Mouse (Mus musculus) hindbrain, embryonic 14.5 days (tissue): ENCODE measurements around the gene Tm9sf1. TPM values are rescaled to one million over a fixed set of nuclear protein-coding genes. Genes with fewer than 3 reads are reported as not detected.
A peak's percentile ranks its signal among the peaks of the same experiment; 100 is the strongest.

Source experiments
- ATAC-seq: fragments of 200-750 bp; cut with Nextera tagmentation; 2 replicates; pipeline ENCODE4 v1.8.0; 2017; ENCODE audit warnings: moderate number of reproducible peaks, mild to moderate bottlenecking, moderate TSS enrichment, moderate library complexity; ENCODE audit not compliant: low FRiP score
- DNase-seq: peaks from one replicate; pipeline ENCODE4 v3.0.0-alpha.2; 2015; ENCODE audit warnings: low spot score
- H3K27ac ChIP-seq: fragments of 300-500 bp; sonication (generic); 2 replicates; pipeline ENCODE4 v1.5.1; 2014; ENCODE audit warnings: mild to moderate bottlenecking, moderate library complexity
- H3K27me3 ChIP-seq: fragments of 300-500 bp; sonication (generic); 2 replicates; pipeline ENCODE4 v1.6.1; 2014; ENCODE audit warnings: mild to moderate bottlenecking, low read length, mixed read lengths; ENCODE audit not compliant: control insufficient read depth, insufficient read depth
- H3K36me3 ChIP-seq: fragments of 300-500 bp; sonication (generic); replicated peaks from 2 replicates; pipeline ENCODE4 v1.6.1; 2014; ENCODE audit not compliant: control insufficient read depth, insufficient read depth
- H3K4me1 ChIP-seq: fragments of 300-500 bp; sonication (generic); replicated peaks from 2 replicates; pipeline ENCODE4 v1.6.1; 2014; ENCODE audit warnings: antibody characterized with exemption, low read length, mixed read lengths; ENCODE audit not compliant: control insufficient read depth, insufficient read depth
- H3K4me2 ChIP-seq: fragments of 300-500 bp; sonication (generic); replicated peaks from 2 replicates; pipeline ENCODE4 v1.6.1; 2014; ENCODE audit warnings: mild to moderate bottlenecking, moderate library complexity
- H3K4me3 ChIP-seq: fragments of 300-500 bp; sonication (generic); replicated peaks from 2 replicates; pipeline ENCODE4 v1.5.1; 2014; ENCODE audit warnings: mild to moderate bottlenecking, low read length
- H3K9ac ChIP-seq: fragments of 300-500 bp; sonication (generic); 2 replicates; pipeline ENCODE4 v1.6.1; 2014
- H3K9me3 ChIP-seq: fragments of 300-500 bp; sonication (generic); 2 replicates; pipeline ENCODE4 v1.6.1; 2016; ENCODE audit warnings: low read length; ENCODE audit not compliant: control insufficient read depth
- WGBS: fragments of 180-500 bp; shearing (Covaris S2); extraction: QIAGEN DNeasy Blood & Tissue Kit; methylation state at CpG from one replicate; pipeline ENCODE4 v1.1.7; 2014; 5-methylcytosine and 5-hydroxymethylcytosine counted together
- polyA plus RNA-seq: library from polyadenylated mRNA; unstranded; fragments of >200 nt; fragmentation: Nextera tagmentation; extraction: Ambion mirVana; gene quantifications from 2 replicates; pipeline ENCODE4 v1.2.1, GENCODE M21; 2014

Gene Tm9sf1
- polyA plus RNA-seq, 1 experiment from 2014 or later = 58.9 TPM

DNA sequence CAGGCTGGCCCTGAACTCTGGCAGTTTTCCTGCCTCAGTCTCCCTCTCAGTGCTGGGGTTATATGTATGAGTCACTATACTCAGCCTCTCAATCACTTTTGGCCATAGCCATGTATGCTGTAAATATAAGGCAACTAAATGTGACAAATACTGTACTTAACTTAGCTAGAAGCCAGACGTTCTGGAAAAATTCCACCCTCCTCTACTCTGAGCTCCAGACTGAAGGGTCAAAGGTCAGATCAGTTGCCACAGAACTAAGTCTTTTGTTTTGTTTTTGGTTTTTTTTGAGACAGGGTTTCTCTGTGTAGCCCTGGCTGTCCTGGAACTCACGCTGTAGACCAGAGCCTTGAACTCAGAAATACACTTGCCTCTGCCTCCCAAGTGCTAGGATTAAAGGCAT lies 27.7 kb downstream of the Tm9sf1 start:
- H3K9ac ChIP-seq = no peak overlapping the region
- no peak overlapping the region for H3K27ac ChIP-seq
- H3K9me3 ChIP-seq = no peaks in the 10 kb centered on the region
- H3K4me2 ChIP-seq = no peak overlapping the region
- ATAC-seq = no peak
- H3K4me3 ChIP-seq = no peak overlapping the region
- no peaks in the 10 kb centered on the region for H3K27me3 ChIP-seq
- 46% methylated on average over 2 of the region's 2 CpGs for WGBS
- H3K36me3 ChIP-seq = peaks cover 2% of the 10 kb centered on the region; the same call in 1 of the 2 replicates
- DNase-seq = no peak
- H3K4me1 ChIP-seq = no peaks in the 10 kb centered on the region

GRCm38 (mm10) chr14:55614565-55615178 lies 28.9 kb downstream of the Tm9sf1 start:
- Histone ChIP-seq H3K9ac (no peak overlapping the region), H3K4me1 (no peaks in the 10 kb centered on the region), H3K27me3 (no peaks in the 10 kb centered on the region), H3K27ac (no peak overlapping the region), H3K4me2 (no peak overlapping the region), H3K4me3 (no peak overlapping the region), H3K36me3 (peaks cover 11% of the 10 kb centered on the region), H3K9me3 (no peaks in the 10 kb centered on the region)
- no peak for ATAC-seq
- 85% methylated on average over 7 of the region's 7 CpGs for WGBS
- no peak for DNase-seq

DNA sequence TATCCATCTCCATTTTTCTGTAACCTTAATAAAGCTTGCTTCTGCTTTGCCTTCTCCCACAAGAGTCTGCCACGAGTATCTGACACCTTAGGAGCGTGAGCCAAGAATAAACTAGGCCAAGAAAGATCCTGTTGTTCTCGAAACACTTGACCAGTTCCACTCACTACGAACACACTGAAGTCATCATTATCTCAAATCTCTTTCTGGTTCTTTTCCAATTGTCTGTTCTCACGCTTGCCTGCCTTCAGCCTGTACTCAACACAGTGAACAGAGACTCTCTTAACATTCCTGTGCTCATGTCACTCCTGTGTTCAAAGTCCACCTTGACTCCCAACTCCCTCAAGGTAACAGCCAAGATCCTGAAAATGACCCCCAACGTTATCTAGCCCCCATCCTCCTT lies 30.3 kb downstream of the Tm9sf1 start:
- DNase-seq = no peak
- H3K9me3 ChIP-seq = no peaks in the 10 kb centered on the region
- H3K27me3 ChIP-seq = no peaks in the 10 kb centered on the region
- H3K27ac ChIP-seq = no peak overlapping the region
- WGBS = 75% methylated on average over 6 of the region's 6 CpGs
- H3K9ac ChIP-seq = no peak overlapping the region
- H3K36me3 ChIP-seq = peaks cover 24% of the 10 kb centered on the region
- H3K4me1 ChIP-seq = no peaks in the 10 kb centered on the region
- no peak for ATAC-seq
- no peak overlapping the region for H3K4me2 ChIP-seq
- H3K4me3 ChIP-seq = no peak overlapping the region

DNA sequence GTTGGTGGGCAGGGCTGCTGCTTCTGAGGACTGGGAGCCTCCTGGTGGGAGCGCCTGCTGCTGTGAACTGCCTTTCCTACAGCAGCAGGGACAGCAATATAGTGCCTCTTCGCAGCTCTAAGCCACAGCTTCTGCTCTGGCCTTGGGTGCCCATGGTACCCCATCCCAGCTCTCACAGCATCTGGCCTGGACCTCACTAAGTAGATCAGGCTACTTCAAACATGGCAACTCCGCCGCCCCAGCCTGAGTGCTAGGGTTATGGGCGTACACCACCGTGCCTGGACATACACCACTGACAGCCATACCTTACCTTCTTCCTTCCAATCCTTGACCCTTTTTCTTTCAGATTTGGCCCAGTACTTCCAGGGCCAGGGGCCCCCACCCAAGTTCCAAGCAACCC lies 35.3 kb downstream of the Tm9sf1 start:
- no peak overlapping the region for H3K9ac ChIP-seq
- H3K4me1 ChIP-seq = no peaks in the 10 kb centered on the region
- ATAC-seq (no peak), DNase-seq (no peak)
- no peak overlapping the region for H3K27ac ChIP-seq
- H3K9me3 ChIP-seq = no peaks in the 10 kb centered on the region
- WGBS = 100% methylated on average over 6 of the region's 6 CpGs
- no peak overlapping the region for H3K4me3 ChIP-seq
- no peak overlapping the region for H3K4me2 ChIP-seq
- peaks cover 56% of the 10 kb centered on the region for H3K36me3 ChIP-seq
- H3K27me3 ChIP-seq = no peaks in the 10 kb centered on the region

- H3K27me3 ChIP-seq = no peaks in the 10 kb centered on the region
- no peak overlapping the region for H3K4me2 ChIP-seq
- H3K4me1 ChIP-seq = no peaks in the 10 kb centered on the region
- no peak overlapping the region for H3K9ac ChIP-seq
- no peak overlapping the region for H3K4me3 ChIP-seq
- WGBS = 94% methylated on average over 16 of the region's 16 CpGs
- H3K36me3 ChIP-seq = peaks cover 79% of the 10 kb centered on the region
- no peak overlapping the region for H3K27ac ChIP-seq
- no peak for DNase-seq
- no peaks in the 10 kb centered on the region for H3K9me3 ChIP-seq
- no peak for ATAC-seq
Observed at GRCm38 (mm10) chr14:55605743-55606459, 37.7 kb downstream of the Tm9sf1 start.

DNA sequence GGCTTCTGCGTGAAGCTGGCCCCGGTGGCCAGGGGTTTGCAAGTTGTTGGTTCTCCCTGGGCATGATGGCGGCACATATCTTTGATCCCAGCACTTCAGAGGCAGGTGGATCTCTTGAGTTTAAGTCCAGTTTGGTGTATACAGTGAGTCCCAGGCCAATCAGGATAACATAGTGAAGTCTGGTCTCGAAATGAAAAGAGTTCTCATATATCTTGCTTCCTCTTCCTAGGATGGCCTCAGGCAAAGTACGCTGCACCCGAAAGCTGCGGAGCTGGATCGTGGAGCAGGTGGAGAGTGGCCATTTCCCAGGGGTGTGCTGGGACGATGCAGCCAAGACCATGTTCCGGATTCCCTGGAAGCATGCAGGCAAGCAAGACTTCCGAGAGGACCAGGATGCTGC lies 38.8 kb downstream of the Tm9sf1 start:
- 91% methylated on average over 11 of the region's 11 CpGs for WGBS
- H3K27ac ChIP-seq = no peak overlapping the region
- H3K4me1 ChIP-seq = no peaks in the 10 kb centered on the region
- H3K9ac ChIP-seq = no peak overlapping the region
- H3K9me3 ChIP-seq = no peaks in the 10 kb centered on the region
- H3K4me3 ChIP-seq = no peak overlapping the region
- no peaks in the 10 kb centered on the region for H3K27me3 ChIP-seq
- H3K36me3 ChIP-seq = peaks cover 82% of the 10 kb centered on the region
- no peak for DNase-seq
- ATAC-seq = no peak
- H3K4me2 ChIP-seq = peak overlapping the region; percentile 33; the same call in 1 of the 2 replicates

DNA sequence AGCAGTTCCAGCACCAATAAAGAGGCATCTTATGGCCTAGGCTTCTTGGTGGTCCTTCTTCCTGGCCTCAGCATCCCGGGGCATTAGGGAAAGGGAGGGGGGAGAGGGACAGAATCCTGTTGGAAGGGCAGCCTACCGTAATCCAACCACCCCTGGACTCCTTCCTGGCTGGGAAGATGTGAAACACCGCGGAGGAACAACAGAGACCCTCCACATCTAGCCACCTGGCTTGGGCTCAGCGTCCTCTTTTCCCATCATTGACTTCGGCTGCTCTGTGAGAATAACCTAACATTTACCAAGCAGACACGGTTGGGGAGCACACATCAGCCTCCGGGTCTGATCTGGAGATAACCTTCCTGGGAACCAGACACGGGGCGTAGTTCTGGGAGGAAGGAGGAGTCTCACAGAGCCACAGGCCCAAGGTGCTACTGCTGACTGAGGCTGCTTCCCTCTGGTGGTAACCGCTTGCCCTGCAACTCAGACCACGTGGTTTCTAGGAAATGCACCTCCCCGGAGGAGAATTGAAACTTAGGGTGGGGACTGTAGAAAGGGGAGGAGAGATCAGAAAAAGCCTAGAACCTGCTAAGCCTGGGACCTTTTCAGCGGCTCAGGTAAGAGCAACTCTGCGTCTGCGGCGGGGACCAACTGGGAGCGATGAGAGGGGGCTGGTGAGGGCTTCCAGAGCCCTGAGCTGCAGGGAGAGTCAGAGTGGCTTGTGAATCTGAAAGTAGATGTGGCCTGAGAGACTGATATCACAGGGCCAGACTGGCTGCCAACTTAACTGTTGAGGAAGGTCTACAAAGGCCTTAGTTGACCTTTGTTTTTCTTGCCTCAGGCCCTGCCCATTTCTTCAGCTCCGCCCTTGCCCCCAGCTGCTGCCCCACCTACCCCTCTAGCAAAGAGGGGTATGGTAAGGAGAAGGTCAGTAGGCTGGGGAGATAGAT lies 39.7 kb downstream of the Tm9sf1 start:
- 22% methylated on average over 19 of the region's 19 CpGs for WGBS
- 0 out of 2 replicates have a peak overlapping the region, but pooled peaks have one; percentile 15 for H3K27ac ChIP-seq
- ATAC-seq (peak; percentile 86), DNase-seq (peak; percentile 74)
- H3K9ac ChIP-seq = no peak overlapping the region
- H3K4me1 ChIP-seq = no peaks in the 10 kb centered on the region
- peaks cover 82% of the 10 kb centered on the region for H3K36me3 ChIP-seq
- no peaks in the 10 kb centered on the region for H3K9me3 ChIP-seq
- no peaks in the 10 kb centered on the region for H3K27me3 ChIP-seq
- peak overlapping the region; percentile 33 for H3K4me2 ChIP-seq
- H3K4me3 ChIP-seq = no peak overlapping the region; the same call in 1 of the 2 replicates

GRCm38 (mm10) chr14:55603271-55603632 lies 40.4 kb downstream of the Tm9sf1 start, which contains the start of gene Irf9:
Gene Irf9 (plus strand): TSS chr14:55603571.
- Histone ChIP-seq H3K36me3 (peaks cover 82% of the 10 kb centered on the region), H3K9ac (no peak within 1 kb of the TSS), H3K4me3 (no peak within 1 kb of the TSS; the same call in 1 of the 2 replicates), H3K27me3 (no peaks in the 10 kb centered on the region), H3K4me2 (peak within 1 kb of the TSS; percentile 33), H3K27ac (0 out of 2 replicates have a peak within 1 kb of the TSS, but pooled peaks have one; percentile 15), H3K9me3 (no peaks in the 10 kb centered on the region), H3K4me1 (no peaks in the 10 kb centered on the region)
- whole genome bisulfite sequencing = 86% methylated on average over 7 of the region's 7 CpGs
- no peak for ATAC-seq
- DNase-seq = no peak
